Mouse (Mus musculus): ENCODE results near the gene Slit2.

DNA sequence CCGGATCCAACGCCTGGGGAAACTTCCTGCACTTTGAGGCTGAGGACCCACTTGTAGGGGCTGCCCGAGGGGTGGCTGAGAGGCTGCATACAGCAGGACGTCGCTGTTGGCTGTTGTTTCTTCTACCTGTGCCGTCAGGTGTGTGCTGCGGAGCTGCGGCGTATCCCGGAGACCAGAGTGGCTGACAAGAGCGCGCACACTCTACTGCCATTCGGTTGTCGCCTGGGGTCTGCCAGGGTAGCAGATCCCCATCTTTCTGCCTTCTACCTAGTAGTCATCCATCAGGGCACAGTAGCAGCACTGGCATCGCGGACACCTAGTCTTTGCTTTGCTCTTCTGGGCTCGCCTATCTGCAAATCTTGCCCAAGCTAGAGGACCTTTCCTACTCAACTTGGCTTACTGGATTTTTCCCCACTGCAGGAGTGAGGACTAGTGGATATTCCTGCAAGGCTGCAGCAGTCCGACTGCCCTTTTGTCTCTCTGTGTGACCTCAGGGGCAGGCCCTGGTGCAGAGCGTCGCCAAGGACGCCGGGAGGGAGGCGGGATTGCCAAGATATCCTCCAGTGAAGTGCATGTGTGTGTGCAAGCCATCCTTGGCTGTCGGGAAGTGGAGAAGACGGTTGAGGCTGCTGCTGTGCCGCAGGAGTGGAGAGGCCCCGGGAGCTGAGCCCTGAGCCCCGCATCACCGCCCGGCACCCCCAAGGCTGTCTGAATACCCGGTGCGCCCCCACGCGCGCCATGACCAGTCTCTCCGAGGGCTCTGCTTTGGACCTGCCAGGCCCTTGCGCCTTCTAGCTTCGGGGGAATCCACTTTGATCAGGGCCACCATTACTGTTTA, 1.0 kb downstream of the Slit2 start:
- TF ChIP-seq CTCF (IDR thresholded peaks at IDR 0.05; ENCODE audit: insufficient read depth, low read length) (no peak), POLR2A (IDR thresholded peaks at IDR 0.05; ENCODE audit: borderline replicate concordance, extremely low read depth, low read depth, low read length) (no peak)
